Mouse (Mus musculus) heart, postnatal 0 days (tissue): Measurements from ENCODE around the gene Adra2b. TPM values are rescaled to one million over a fixed set of nuclear protein-coding genes. Genes with fewer than 3 reads are reported as not detected.
A peak's percentile ranks its signal among the peaks of the same experiment; 100 is the strongest.

Experiments used
- ATAC-seq: fragments of 200-750 bp; cut with Nextera tagmentation; 2 replicates; pipeline ENCODE4 v1.8.0; 2017; ENCODE audit warnings: low read depth, moderate number of reproducible peaks, moderate library complexity; ENCODE audit not compliant: insufficient read depth
- DNase-seq: peaks from one replicate; pipeline ENCODE4 v3.0.0-alpha.2; 2016; ENCODE audit warnings: low spot score
- H3K27ac ChIP-seq: fragments of 300-500 bp; sonication (generic); 2 replicates; pipeline ENCODE4 v1.5.1; 2014; ENCODE audit warnings: low read depth, mild to moderate bottlenecking
- H3K27me3 ChIP-seq: fragments of 300-500 bp; sonication (generic); 2 replicates; pipeline ENCODE4 v1.6.1; 2014; ENCODE audit warnings: low read length, mixed read lengths; ENCODE audit not compliant: control insufficient read depth, insufficient read depth
- H3K36me3 ChIP-seq: fragments of 300-500 bp; sonication (generic); replicated peaks from 2 replicates; pipeline ENCODE4 v1.6.1; 2014; ENCODE audit warnings: low read length, mixed read lengths; ENCODE audit not compliant: control insufficient read depth, insufficient read depth
- H3K4me1 ChIP-seq: fragments of 300-500 bp; sonication (generic); 2 replicates; pipeline ENCODE4 v1.6.1; 2014; ENCODE audit warnings: antibody characterized with exemption; ENCODE audit not compliant: control insufficient read depth, insufficient read depth
- H3K4me2 ChIP-seq: fragments of 300-500 bp; sonication (generic); 2 replicates; pipeline ENCODE4 v1.6.1; 2014; ENCODE audit warnings: low read depth, mild to moderate bottlenecking, low read length, moderate library complexity
- H3K4me3 ChIP-seq: fragments of 300-500 bp; sonication (generic); 2 replicates; pipeline ENCODE4 v1.5.1; 2014; ENCODE audit warnings: low read depth, low read length
- H3K9ac ChIP-seq: fragments of 300-500 bp; sonication (generic); replicated peaks from 2 replicates; pipeline ENCODE4 v1.6.1; 2014; ENCODE audit warnings: low read depth, low read length, mixed read lengths
- H3K9me3 ChIP-seq: fragments of 300-500 bp; sonication (generic); replicated peaks from 2 replicates; pipeline ENCODE4 v1.6.1; 2016; ENCODE audit warnings: low read length; ENCODE audit not compliant: control insufficient read depth
- CTCF ChIP-seq: IDR thresholded peaks from 2 replicates; pipeline ENCODE4 v1.5.1; 2016; ENCODE audit warnings: antibody characterized with exemption, control low read depth, low read depth
- EP300 ChIP-seq: IDR thresholded peaks from 2 replicates; pipeline ENCODE4 v1.6.1; 2016; ENCODE audit warnings: antibody characterized with exemption, low read depth
- WGBS: fragments of 180-500 bp; shearing (Covaris S2); extraction: QIAGEN DNeasy Blood & Tissue Kit; methylation state at CpG from one replicate; pipeline ENCODE4 v1.1.7; 2014; 5-methylcytosine and 5-hydroxymethylcytosine counted together
- polyA plus RNA-seq: library from polyadenylated mRNA; unstranded; fragments of >200 nt; fragmentation: Nextera tagmentation; extraction: Ambion mirVana; gene quantifications from 2 replicates; pipeline ENCODE4 v1.2.1, GENCODE M21; 2015
- total RNA-seq: library from RNA; depleted of rRNA; stranded (reverse); fragments of >200 nt; gene quantifications from 2 replicates; pipeline ENCODE4 v1.2.3, GENCODE M21; 2014; ENCODE audit warnings: low replicate concordance

Adra2b gene
- total and polyA plus RNA-seq, 2 experiments from 2014 or later = 0.67 to 1.1 TPM

GRCm38 (mm10) chr2:127353881-127354280, 9.1 kb upstream of the Adra2b start:
- DNase-seq (no peak), ATAC-seq (no peak)
- no peak overlapping the region for H3K4me3 ChIP-seq
- H3K9me3 ChIP-seq = no peaks in the 10 kb centered on the region
- no peak overlapping the region for H3K4me2 ChIP-seq
- H3K9ac ChIP-seq = no peak overlapping the region
- H3K4me1 ChIP-seq = no peaks in the 10 kb centered on the region
- TF ChIP-seq EP300 = no peak
- no peak for TF ChIP-seq CTCF
- WGBS = 77% methylated on average over 4 of the region's 4 CpGs
- peaks cover 9% of the 10 kb centered on the region; the same call in 1 of the 2 replicates for H3K27me3 ChIP-seq
- no peaks in the 10 kb centered on the region for H3K36me3 ChIP-seq
- no peak overlapping the region for H3K27ac ChIP-seq

- under 1% methylated on average over 28 of the region's 28 CpGs for WGBS
- TF ChIP-seq EP300 (no peak), CTCF (no peak)
- H3K4me3 ChIP-seq = peak overlapping the region; percentile 45
- no peak overlapping the region for H3K9ac ChIP-seq
- no peaks in the 10 kb centered on the region for H3K9me3 ChIP-seq
- H3K36me3 ChIP-seq = no peaks in the 10 kb centered on the region
- H3K4me1 ChIP-seq = no peaks in the 10 kb centered on the region
- H3K27me3 ChIP-seq = peaks cover 77% of the 10 kb centered on the region
- ATAC-seq = peak; percentile 19; the same call in 1 of the 2 replicates
- no peak for DNase-seq
- peak overlapping the region; percentile 71 for H3K4me2 ChIP-seq
- H3K27ac ChIP-seq = no peak overlapping the region
These were observed 259 bp downstream of the Adra2b start for GRCm38 (mm10) chr2:127363282-127363652.

- Histone ChIP-seq H3K27ac (no peak overlapping the region), H3K9me3 (no peaks in the 10 kb centered on the region), H3K36me3 (no peaks in the 10 kb centered on the region), H3K27me3 (peaks cover 77% of the 10 kb centered on the region), H3K4me1 (no peaks in the 10 kb centered on the region), H3K4me2 (peak overlapping the region; percentile 71), H3K4me3 (peak overlapping the region; percentile 45), H3K9ac (no peak overlapping the region)
- DNase-seq = no peak
- WGBS = 3% methylated on average over 20 of the region's 20 CpGs
- no peak for TF ChIP-seq EP300
- no peak for TF ChIP-seq CTCF
- no peak for ATAC-seq
These were observed 688 bp downstream of the Adra2b start for GRCm38 (mm10) chr2:127363696-127364095.

- 18% methylated on average over 8 of the region's 8 CpGs for WGBS
- Histone ChIP-seq H3K9ac (no peak overlapping the region), H3K9me3 (no peaks in the 10 kb centered on the region), H3K27me3 (peaks cover 77% of the 10 kb centered on the region), H3K4me3 (no peak overlapping the region), H3K4me2 (no peak overlapping the region), H3K36me3 (no peaks in the 10 kb centered on the region), H3K27ac (no peak overlapping the region), H3K4me1 (no peaks in the 10 kb centered on the region)
- DNase-seq = no peak
- no peak for ATAC-seq
- TF ChIP-seq CTCF = no peak
- no peak for TF ChIP-seq EP300
These were observed 1.4 kb downstream of the Adra2b start for GRCm38 (mm10) chr2:127364452-127364851.

- ATAC-seq (no peak), DNase-seq (no peak)
- no peaks in the 10 kb centered on the region for H3K36me3 ChIP-seq
- TF ChIP-seq EP300 = no peak
- no peak for TF ChIP-seq CTCF
- H3K27me3 ChIP-seq = peaks cover 55% of the 10 kb centered on the region
- 55% methylated on average over 10 of the region's 10 CpGs for WGBS
- no peak overlapping the region for H3K4me3 ChIP-seq
- H3K9ac ChIP-seq = no peak overlapping the region
- no peaks in the 10 kb centered on the region for H3K9me3 ChIP-seq
- no peak overlapping the region for H3K4me2 ChIP-seq
- H3K27ac ChIP-seq = no peak overlapping the region
- peaks cover 12% of the 10 kb centered on the region for H3K4me1 ChIP-seq
These were observed 4.3 kb downstream of the Adra2b start for GRCm38 (mm10) chr2:127367126-127367820.

GRCm38 (mm10) chr2:127369703-127370376, 6.8 kb downstream of the Adra2b start:
- H3K9me3 ChIP-seq = no peaks in the 10 kb centered on the region
- H3K9ac ChIP-seq = no peak overlapping the region
- H3K36me3 ChIP-seq = no peaks in the 10 kb centered on the region
- H3K4me3 ChIP-seq = no peak overlapping the region
- peaks cover 16% of the 10 kb centered on the region for H3K4me1 ChIP-seq
- no peak overlapping the region for H3K4me2 ChIP-seq
- DNase-seq (no peak), ATAC-seq (no peak)
- WGBS = 57% methylated on average over 5 of the region's 5 CpGs
- TF ChIP-seq EP300 (no peak), CTCF (no peak)
- peaks cover 29% of the 10 kb centered on the region for H3K27me3 ChIP-seq
- H3K27ac ChIP-seq = no peak overlapping the region
